Mouse (Mus musculus): ENCODE data around the gene Aco1.

- no peak for TF ChIP-seq CTCF (IDR thresholded peaks at IDR 0.05)
- no peak for TF ChIP-seq EP300 (IDR thresholded peaks at IDR 0.05; ENCODE audit: insufficient read depth, low read depth, low read length)
- no peak for TF ChIP-seq POLR2A (IDR thresholded peaks at IDR 0.05; ENCODE audit: insufficient read depth, low read depth, low read length)
Measured at GRCm38 (mm10) chr4:40106004-40106536, 36.8 kb upstream of the Aco1 start.
